Mouse (Mus musculus): ENCODE data around the gene Bmp5.

Bmp5 gene

GRCm38 (mm10) chr9:75775129-75775845, at the start of gene Bmp5:
TSS of gene Bmp5 (plus strand) at chr9:75775364.
- TF ChIP-seq GATA4 (IDR thresholded peaks at IDR 0.05; ENCODE audit: insufficient replicate concordance, low read length), result no peak

DNA sequence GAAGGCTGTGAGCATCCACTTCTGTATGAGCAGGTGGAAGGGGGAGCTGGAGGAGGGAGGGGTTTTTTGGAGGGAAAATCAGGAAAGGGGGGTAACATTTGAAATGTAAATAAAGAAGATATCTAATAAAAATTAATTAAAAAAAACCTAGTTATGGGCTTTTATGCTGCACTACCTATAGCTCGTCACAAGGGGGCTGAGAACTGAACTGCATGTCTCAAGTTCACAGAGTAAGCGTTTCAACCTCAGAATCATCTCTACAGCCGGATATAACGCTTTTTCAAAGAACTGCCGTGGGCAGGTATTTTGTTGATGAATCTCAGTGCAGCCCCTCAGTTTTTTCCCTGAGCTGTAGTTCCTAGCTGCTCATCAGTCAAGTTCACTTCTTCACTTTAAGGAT, 15.1 kb upstream of the Bmp5 start:
- TF ChIP-seq GATA4 (IDR thresholded peaks at IDR 0.05; ENCODE audit: insufficient replicate concordance, low read length), result no peak

- TF ChIP-seq GATA4 (IDR thresholded peaks at IDR 0.05; ENCODE audit: insufficient replicate concordance, low read length), result no peak
Measured at GRCm38 (mm10) chr9:75761567-75761966, 13.6 kb upstream of the Bmp5 start.

DNA sequence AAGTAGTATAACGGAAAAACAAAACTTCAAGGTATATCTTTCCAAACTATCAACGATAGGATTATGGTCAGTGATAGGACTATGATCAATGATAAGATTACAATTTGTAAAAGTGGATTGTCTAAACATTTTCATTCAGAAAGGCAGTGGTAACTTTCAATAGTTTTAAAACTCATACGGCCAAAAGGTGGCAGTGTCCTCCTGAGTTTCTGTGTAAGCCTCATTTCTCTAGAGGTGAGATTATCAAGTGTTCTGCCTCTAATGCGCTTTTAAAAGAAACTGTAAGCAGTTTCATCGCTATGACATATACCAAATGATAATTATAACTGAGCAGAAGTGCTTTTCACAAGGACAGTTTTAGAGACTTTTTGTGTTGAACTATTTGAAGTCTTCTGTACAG, 12.7 kb upstream of the Bmp5 start:
- TF ChIP-seq GATA4 (IDR thresholded peaks at IDR 0.05; ENCODE audit: insufficient replicate concordance, low read length), result no peak

GRCm38 (mm10) chr9:75764792-75765191, 10.4 kb upstream of the Bmp5 start:
- no peak for TF ChIP-seq GATA4 (IDR thresholded peaks at IDR 0.05; ENCODE audit: insufficient replicate concordance, low read length)

DNA sequence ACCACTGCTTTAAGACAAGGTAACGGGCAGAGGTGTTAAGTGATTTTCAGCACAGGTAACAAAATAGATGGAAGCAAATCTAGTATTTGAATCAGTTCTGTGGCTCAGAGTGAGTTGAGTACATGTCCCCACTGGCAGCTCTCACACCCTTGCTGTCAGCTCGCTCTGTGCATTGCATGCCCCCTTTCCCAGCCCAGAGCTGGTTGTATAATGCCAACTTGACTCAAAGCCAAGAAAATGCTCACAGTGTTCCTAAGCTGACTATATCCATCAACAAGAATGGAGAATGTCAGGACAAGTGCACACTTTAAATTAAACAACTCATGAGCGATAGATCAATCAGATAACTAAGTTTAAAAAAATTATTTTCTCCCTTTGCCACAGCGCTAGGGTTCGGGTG, 8.6 kb upstream of the Bmp5 start:
- TF ChIP-seq GATA4 (IDR thresholded peaks at IDR 0.05; ENCODE audit: insufficient replicate concordance, low read length), result no peak

DNA sequence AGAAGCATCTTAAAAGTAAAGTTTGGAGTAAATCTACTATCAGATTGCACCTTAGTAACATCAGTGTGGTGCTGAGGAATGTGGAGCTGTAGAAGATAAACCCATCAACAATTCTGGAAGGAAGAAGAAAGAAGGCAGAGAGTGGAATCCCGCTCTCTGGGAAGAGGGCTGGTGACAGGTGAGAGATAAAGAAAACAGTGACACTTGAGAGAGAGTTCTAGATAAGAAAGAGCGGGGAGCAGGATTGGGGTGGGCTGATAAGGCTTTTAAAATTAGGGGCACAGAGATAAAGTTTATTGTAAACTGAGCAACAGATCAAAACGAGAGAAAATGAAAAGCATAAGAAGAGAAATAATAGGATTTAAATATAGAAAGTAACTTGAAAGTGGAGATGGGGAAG, 6.1 kb upstream of the Bmp5 start:
- TF ChIP-seq GATA4 (IDR thresholded peaks at IDR 0.05; ENCODE audit: insufficient replicate concordance, low read length), result no peak

GRCm38 (mm10) chr9:75776153-75776552, 989 bp downstream of the Bmp5 start:
- TF ChIP-seq GATA4 (IDR thresholded peaks at IDR 0.05; ENCODE audit: insufficient replicate concordance, low read length), result no peak

- no peak for TF ChIP-seq GATA4 (IDR thresholded peaks at IDR 0.05; ENCODE audit: insufficient replicate concordance, low read length)
Measured at GRCm38 (mm10) chr9:75778762-75779346, 3.7 kb downstream of the Bmp5 start.

DNA sequence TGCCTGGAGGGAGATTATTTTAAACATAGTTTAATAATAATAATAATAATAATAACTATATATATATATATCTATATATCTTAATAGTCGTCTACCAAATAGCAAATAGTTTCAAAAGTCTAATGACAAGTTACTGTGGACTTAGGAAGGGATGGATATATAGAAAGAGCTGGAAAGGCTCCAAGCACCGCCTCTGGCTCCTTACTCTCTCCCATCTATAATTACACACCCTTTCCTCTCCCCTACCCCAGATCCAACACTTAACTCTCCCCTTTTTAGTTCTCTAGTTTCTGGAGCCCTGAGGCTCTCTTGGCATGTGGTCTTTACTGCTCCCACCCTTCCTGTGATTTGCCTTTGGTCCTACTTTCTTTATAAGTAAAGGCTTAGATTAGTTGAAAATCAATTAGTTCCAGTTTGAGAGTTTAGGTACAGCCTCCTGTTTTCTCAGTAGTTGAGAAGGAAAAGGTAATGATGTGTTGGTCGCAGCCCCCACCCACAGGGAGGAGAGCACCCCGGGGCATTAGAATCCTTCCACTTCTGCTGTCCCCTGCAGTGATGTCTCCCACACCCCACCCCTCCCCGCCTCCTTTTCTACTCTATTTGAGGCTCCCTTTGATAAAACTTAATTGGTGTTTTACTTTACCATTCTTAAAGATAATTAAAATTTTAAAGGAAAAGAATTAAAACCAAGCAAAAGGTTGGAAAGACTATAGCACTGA, 5.6 kb downstream of the Bmp5 start:
- no peak for TF ChIP-seq GATA4 (IDR thresholded peaks at IDR 0.05; ENCODE audit: insufficient replicate concordance, low read length)

DNA sequence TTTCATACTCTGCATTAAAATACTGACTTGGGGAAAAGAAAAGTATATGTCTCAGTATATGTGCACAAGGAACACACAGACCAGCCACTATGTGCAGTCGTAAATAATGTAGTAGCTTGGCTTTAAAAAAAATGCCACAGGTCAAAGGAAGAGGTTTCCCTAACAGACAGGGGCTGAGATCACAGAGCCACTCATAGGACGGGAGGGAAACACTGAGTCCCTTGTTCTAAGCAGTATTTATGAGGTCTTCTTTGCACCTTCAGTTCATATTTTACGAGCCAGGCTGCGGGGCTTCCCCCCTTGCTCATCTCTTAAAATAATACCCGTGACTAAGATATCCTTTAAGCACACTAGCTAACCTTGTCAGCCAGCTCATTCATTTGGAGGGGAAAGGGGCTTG, 6.4 kb downstream of the Bmp5 start:
- TF ChIP-seq GATA4 (IDR thresholded peaks at IDR 0.05; ENCODE audit: insufficient replicate concordance, low read length), result no peak

DNA sequence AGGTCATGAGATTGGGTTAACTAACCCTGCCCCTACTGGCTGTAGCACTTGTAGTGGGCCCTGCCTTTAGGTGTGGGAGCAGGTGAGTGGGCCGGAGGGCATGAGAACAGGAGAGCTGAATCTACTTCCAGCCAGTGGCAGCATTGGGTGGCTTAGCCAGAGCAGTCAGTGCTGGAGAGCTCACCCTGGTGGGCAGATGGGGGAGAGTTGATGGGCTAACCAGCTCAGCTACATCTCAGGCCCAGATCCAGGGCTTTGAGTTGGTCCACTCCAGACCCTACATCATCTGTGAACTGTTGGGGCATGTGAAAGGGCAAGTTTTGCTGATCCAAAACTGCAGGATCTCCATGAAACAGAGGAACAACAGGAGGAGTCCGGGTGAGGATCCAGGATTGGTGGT, 8.4 kb downstream of the Bmp5 start:
- TF ChIP-seq GATA4 (IDR thresholded peaks at IDR 0.05; ENCODE audit: insufficient replicate concordance, low read length), result no peak

GRCm38 (mm10) chr9:75785959-75786358, 10.8 kb downstream of the Bmp5 start:
- TF ChIP-seq GATA4 (IDR thresholded peaks at IDR 0.05; ENCODE audit: insufficient replicate concordance, low read length), result no peak

DNA sequence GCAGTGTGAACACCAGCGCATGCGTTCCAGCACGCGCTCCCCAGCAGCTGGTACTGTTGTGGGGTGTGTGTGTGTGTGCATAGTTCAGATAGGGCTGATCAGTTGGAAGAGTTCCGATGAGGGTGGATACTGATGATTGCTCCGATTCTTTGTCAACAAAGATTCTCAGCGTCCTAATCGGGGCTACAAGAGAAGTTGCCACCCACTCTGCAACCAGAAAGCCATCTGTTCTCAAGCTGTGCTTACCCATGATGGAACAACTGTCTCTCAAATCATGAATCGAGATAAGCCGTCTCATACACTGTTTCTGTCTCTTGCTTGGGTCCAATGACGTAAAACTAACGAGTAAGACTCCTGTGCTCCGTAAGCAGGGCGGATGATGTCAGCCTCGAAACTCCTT, 12.0 kb downstream of the Bmp5 start:
- TF ChIP-seq GATA4 (IDR thresholded peaks at IDR 0.05; ENCODE audit: insufficient replicate concordance, low read length), result no peak

DNA sequence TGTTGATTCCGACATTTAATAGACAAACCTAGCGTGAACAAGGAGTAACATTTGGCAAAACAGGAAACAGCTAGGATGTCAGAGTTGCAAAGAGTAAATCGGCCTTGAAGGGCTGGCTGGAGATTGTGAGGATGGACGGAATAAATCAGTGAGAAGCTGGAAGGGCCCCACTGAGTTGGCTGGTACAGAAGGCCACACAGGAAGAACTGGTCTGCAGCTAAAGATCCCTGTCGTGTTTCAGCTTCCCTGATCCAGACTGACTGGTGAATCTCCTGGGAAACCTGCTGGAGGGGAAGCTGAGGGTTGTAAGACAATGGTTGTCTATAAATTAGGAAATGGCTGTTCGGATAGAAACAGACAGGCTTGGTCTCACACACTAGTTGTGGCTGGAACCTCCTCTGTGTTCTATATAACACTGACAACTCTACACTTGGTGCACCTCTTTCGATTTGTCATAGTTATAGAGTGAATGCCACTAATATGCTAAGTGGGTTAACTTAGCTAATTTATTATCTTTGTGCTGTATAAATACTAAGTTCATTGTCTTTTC, 14.8 kb downstream of the Bmp5 start:
- no peak for TF ChIP-seq GATA4 (IDR thresholded peaks at IDR 0.05; ENCODE audit: insufficient replicate concordance, low read length)

DNA sequence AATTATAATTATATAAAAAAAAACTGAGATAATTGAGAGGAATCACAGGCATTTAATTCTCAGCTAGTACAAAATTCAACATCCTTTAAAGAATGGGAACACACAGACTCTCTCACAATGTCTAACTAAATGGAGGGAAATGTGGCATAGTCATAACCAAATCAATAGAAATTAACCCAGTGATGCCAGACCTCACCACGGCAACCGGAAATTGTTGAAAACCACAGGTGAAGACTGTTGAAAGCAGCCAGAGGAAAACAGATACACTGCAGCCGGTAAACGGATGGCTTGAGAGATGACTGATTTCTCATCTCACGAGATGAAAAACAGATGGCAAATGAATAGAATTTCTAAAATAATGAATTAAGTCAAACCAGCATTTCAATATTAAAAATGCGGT, 29.8 kb downstream of the Bmp5 start:
- no peak for TF ChIP-seq GATA4 (IDR thresholded peaks at IDR 0.05; ENCODE audit: insufficient replicate concordance, low read length)
